Mouse (Mus musculus): ENCODE measurements at regions not wholly inside any gene's neighbourhood (a gene's known extent, or its start where the extent isn't known, plus 50 kb on each side); places are given as distances from the start of the nearest gene placed in this dataset.

DNA sequence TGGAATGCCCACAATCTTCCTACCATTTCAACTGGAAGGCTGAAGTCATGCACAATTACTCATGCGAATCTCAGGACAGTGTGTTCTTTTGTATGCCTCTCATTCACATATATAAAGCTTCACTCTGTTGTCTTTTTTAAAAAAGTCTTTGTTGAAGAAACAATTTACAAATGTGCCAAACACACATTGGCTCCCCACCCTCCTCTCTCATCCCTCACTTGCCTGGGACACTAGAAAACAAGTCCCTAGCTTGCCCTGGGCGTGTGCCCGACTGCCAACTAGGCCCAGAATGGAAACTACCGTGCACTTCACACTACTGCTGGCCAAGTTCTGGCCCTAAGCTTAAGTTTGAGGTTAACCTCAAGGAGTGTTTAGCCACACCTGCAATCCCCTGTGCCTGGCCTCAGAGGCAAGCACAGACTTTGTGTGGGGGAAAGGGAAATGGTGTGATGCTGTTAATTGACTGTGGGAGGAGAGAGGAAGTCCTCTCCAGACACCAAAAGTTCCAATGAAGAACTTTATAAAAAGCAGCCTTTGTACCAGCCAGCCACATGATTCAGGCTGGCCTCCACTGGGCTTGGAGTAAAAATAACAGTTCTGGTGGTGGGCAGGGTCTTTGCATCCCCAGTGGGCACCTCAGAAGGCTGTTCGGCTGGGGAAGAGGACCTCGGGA, 70.2 kb upstream of the Picalm start:
- no peak for DNase-seq

DNA sequence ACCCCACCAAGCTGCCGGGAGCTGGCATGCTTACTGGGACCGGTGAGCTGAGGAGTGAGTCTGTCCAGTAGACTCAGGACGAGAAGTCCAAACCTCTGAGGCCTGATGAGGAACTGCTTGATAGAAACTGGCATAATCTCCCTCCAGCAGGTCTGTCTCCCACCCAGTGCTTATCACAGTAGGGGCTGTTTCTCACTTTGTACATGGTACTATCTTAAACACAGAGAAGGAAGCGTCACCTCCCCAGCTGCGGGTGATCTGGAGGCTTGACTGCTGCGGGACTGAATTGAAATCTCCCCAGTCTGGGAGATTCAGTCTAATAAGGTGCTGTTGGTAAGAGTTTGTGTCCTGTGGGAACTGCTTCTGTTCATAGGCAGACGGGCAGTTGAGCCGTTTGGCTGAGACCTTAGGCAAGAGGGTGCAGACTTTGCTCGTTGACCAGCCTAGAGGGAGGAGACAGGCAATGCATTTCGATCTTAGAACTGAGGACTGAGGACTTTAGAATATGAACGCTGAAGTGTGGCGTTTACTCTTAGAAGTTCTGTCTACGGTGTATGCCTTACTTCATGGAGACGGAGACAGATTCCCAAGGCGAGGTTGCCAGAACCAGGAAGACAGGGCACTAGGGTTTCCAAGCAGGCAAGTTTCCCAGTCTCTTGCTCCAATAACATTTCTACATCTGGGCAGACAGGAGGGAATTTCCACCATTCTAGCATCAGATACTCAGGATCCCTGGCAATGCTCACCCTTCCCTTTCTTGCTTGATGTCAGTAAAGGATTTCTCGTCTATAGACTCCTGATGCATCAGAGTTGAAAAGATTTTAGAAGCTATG, 69.5 kb upstream of the Picalm start:
- DNase-seq: no peak

DNA sequence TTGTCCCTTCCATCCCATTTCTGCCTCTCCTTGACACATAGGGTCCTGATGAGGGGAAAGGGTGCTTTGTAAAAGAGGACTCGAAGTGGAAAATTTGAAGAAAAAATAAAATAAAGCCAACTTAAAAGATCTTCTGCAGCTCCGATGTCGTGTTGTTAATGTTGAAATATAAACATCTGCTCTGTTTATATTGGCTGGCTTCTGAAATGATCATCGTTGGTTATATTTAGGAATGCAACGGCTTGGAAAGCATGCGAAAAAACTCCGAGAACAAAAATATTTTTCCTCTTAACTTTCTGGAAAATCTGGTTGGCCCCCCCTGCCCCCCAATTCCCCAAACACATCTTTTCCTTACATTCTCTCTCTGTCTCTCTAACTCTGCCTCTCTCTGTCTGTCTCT, 68.3 kb upstream of the Picalm start:
- no peak for DNase-seq

DNA sequence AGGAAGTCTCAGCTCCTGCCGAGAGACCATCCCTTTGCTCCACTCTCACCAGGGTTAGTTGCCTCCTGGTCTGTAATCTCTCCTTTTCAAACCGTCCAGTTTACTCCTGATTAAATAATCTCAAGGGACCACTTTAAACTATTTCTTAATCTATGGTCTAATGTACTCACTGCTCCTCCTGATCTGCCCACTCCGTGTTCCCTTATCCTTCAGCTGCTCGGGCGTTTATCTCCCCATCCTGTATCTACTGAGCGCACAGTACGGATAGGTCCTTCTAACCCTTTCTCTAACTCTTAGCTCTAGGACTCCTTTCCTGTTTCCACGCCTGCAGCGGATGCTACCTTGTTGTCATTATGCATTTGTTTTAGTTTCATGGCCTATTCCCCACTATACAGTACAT, 67.1 kb upstream of the Picalm start:
- DNase-seq: no peak

DNA sequence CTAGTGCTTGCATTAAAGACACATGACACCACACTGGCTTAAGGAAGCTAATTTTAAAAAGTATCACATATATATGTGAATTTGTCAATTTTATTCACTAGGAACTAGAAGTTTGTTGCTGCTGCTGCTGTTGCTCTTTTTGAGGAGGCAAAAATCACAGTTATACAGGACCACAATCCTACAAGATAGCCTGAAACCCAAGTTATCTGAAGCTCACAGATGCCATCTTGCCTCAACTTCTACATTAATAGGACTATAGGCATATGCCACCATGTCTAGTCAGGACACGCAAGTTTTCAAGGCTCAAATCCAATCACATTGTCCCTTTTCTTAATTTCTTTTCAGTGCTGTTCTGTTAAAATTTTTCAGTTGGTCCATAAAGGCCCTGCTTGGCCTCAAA, 65.8 kb upstream of the Picalm start:
- DNase-seq: no peak

DNA sequence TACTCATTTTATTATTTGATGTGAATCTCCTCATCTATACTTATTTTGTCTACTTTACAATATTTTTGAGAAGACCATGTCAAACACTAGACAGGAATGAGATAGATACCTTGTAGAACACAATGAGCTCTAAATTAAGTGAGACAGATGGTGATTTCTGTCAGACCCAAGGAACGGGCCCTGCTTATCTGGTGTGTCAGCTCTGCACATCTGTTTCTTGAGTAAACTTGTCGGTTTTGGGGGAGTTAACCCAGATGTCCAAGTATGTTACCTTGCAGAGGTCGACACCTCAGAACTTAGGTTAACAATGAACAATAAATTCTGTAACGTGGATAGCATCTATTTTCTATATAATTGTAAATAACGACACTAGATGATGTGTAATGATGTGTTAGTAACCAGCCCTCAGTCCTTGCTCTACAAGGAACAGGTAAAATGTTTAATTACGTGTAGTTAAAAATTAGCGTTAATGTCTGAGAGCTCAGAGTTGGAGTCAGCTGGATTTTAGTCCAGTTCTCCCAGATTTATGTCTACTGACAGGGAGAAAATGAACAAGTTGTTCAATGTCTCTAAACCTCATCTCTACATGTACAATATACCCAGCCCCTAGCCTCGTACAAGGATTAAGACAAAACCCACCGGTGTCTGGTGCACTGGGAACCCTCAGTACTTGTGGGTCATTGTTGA, 64.6 kb upstream of the Picalm start:
- no peak for DNase-seq

DNA sequence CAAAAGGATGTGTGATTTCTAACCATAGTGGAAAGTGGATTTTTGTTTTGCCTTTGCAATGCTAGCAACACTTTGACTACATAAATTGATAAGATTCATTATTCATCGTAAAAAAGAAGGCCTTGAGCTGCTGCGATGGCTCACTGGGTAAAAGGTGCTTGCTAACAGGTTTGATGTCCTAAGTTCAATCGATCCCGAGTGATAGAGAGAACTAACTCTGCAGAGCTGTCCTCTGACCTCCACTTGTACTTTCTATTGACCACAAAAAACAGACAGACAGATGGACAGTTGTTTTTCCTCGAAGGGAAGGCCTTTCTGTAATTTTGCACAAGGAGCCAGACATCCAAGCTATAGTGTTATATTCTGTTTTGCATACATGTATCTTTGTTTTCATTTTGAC, 63.7 kb upstream of the Picalm start:
- no peak for DNase-seq

DNA sequence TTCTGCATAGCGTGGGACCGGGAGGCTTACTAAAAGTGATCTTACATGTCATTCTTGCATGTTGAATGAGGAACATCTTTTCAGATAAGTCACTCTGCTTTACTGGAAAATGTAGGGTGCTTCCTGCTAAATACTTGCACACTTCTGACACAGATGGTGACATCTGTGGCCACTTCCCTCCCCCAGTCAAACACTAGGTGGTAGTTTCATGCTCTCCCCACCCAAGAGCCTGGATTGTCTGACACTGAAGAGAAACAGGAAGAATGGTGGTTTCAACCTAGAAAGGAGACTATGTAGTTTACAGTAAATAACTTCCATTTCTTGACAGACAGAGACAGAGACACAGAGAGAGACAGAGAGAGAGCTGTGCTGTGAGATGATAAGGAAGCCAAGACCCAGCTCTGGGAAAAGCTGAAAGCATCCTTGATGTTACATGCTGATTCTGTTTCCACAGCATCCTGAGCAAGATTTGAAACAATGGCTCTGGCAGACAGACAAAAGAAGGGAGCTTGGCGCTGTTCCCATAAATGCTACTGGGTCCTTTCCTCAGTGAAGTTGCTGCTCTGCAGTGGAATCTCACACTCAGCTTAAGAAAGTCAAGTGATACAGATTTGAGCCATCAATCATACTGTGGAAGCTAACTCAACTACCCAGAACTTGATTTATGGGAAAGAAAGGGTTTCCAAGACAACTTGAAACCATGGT, 61.9 kb upstream of the Picalm start:
- no peak for DNase-seq

DNA sequence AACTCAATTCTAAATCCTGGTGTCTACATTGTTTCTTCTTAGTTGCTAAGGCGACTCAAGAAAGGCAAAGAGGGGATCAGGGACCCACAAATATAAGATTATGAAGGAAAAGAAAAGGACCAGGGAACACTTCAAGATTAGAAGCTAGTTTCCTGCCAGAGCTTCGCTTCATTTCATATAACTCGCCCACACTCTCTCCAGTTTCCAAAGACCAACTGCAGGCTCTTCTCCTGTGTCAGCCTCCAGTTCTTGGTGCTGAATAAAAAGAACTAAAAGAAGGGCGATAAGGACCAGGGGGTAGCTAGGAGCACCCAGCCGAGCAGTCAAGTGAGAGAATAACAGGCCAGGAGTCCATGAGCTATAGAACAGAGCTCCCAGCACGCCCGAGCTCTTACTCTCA, 59.7 kb upstream of the Picalm start:
- DNase-seq: no peak

DNA sequence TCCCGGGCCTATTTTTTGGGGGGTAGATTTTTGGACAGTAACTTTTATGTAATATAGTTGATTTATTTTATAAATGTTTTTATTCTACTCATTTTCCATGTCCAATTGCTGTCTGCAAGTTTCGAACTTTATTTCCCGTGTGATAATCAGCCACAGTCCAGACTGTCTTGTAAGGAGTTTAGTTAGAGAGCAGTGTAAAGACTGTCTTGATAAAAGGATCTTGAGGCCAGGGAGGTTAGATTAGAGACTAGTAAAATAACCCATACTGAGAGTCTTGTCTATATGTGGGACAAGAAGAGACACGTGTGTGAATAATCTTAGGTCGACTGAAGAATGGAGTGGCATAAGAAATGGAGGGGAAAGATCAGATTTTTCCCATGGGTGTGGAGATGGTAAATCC, 56.1 kb upstream of the Picalm start:
- no peak for DNase-seq

DNA sequence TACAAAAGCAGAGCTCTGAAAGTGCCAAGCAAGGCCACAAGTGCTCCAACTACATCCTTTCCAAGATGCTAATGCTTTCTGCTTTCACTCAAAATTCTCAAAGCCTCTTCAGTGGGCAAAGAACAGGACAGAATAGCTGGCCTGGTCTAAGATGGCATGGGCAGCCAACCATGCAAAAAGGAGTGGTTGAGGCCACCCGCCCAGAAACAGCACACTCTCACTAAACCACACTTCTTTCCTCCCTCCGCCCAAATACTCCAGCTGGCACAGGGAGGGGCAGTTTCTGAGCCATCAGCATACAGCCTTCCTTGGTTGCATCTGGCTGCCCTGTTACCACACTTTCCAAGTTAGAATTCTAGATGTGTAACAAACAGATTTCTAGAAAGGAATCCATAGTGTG, 55.4 kb upstream of the Picalm start:
- no peak for DNase-seq

DNA sequence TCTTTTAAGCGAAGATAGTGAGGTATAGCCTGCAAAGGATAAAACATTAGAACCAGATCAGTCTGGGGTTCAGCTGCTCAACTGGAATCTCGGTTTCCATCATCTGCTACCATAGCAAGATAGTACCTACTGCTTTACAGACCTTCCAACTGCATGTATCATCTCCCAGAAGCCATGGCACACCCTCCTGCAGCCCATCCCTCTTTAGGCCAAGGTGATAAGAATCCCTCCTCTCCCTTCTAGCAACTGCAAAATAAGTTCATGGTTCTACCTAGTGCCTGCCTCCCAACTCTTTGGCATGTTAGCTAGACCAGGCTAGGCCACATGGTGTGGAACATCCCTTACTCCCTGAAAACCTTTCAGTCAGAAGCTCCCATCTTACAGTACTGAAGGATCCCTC, 52.4 kb upstream of the Picalm start:
- no peak for DNase-seq

DNA sequence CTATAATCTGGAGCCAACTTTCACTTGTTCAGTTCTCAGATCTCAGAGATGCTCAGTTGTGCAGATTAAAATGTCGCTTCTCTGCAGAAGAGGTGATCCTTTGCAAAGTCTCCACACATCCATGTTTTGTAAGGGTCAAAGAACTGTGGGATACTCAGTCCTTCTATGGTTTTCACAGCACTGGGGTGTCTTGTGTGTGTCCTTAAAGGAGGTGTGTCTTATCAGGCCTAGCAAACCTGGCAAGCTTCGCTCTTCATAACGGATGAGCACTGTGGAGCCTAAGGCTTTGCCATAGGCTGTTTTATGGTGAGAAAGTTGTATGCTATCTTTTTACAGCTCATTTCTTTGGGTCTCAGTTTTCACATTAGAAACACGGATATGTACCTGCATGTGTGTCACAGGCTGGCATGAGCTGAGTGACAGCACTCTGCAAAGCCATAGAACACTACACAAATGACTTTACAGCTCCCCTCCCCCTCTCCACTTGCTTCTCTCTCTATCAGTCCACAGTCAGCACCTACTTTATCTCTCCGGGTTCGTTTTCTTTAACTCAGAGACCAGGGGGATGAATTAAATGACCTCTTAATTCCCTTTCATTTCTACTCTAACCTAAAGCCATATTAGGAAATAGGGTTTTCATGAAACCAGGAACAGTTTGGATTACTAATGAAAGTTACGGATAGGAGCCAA, 49.8 kb upstream of the Picalm start:
- DNase-seq: no peak
